Mouse (Mus musculus): ENCODE measurements around the gene Mprip.
"Not testable (repeated sequence)": the region's sequence is repeated elsewhere in the genome, so short reads cannot be mapped to it uniquely, and the experiment has no call there.

The Mprip gene

GRCm38 (mm10) chr11:59661005-59661404 is at the start of gene Mprip:
Gene Mprip (plus strand): TSS chr11:59661305.
- no peak for DNase-seq

GRCm38 (mm10) chr11:59611646-59612045 is 49.5 kb upstream of the Mprip start:
- DNase-seq: no peak

GRCm38 (mm10) chr11:59614120-59614519 is 47.0 kb upstream of the Mprip start:
- DNase-seq: peak; percentile 28

GRCm38 (mm10) chr11:59616986-59617385 is 44.1 kb upstream of the Mprip start:
- DNase-seq: not testable (repeated sequence)

- DNase-seq: no peak
Observed at GRCm38 (mm10) chr11:59622214-59622613, 38.9 kb upstream of the Mprip start.

- DNase-seq: peak; percentile 63
Observed at GRCm38 (mm10) chr11:59624017-59624630, 37.0 kb upstream of the Mprip start.

GRCm38 (mm10) chr11:59626192-59626591 is 34.9 kb upstream of the Mprip start:
- no peak for DNase-seq

GRCm38 (mm10) chr11:59628177-59628576 is 32.9 kb upstream of the Mprip start:
- no peak for DNase-seq

- no peak for DNase-seq
Observed at GRCm38 (mm10) chr11:59629871-59630270, 31.2 kb upstream of the Mprip start.

GRCm38 (mm10) chr11:59631980-59632379 is 29.1 kb upstream of the Mprip start:
- DNase-seq: no peak

- DNase-seq: peak; percentile 52
Observed at GRCm38 (mm10) chr11:59633037-59633436, 28.1 kb upstream of the Mprip start.

GRCm38 (mm10) chr11:59634001-59634660 is 27.0 kb upstream of the Mprip start:
- DNase-seq: no peak

GRCm38 (mm10) chr11:59635251-59635795 is 25.8 kb upstream of the Mprip start:
- no peak for DNase-seq

GRCm38 (mm10) chr11:59635821-59636694 is 25.0 kb upstream of the Mprip start:
- DNase-seq: no peak

- no peak for DNase-seq
Observed at GRCm38 (mm10) chr11:59636695-59637414, 24.2 kb upstream of the Mprip start.

- DNase-seq: no peak
Observed at GRCm38 (mm10) chr11:59639957-59640643, 21.0 kb upstream of the Mprip start.

GRCm38 (mm10) chr11:59641227-59641626 is 19.9 kb upstream of the Mprip start:
- no peak for DNase-seq

GRCm38 (mm10) chr11:59642420-59642819 is 18.7 kb upstream of the Mprip start:
- no peak for DNase-seq

- no peak for DNase-seq
Observed at GRCm38 (mm10) chr11:59645036-59645435, 16.1 kb upstream of the Mprip start.

- DNase-seq: no peak
Observed at GRCm38 (mm10) chr11:59649058-59649457, 12.0 kb upstream of the Mprip start.

GRCm38 (mm10) chr11:59653003-59653402 is 8.1 kb upstream of the Mprip start:
- no peak for DNase-seq

- no peak for DNase-seq
Observed at GRCm38 (mm10) chr11:59653547-59653946, 7.6 kb upstream of the Mprip start.
